Mouse (Mus musculus) bone marrow macrophage, adult 2 months (primary cell): ENCODE measurements at regions not wholly inside any gene's neighbourhood (a gene's known extent, or its start where the extent isn't known, plus 50 kb on each side); places are given as distances from the start of the nearest gene placed in this dataset.

Experiments
- CTCF ChIP-seq: IDR thresholded peaks from 2 replicates; pipeline ENCODE4 v1.5.1; 2012; ENCODE audit warnings: low read depth, mild to moderate bottlenecking, low read length, moderate library complexity
- POLR2A ChIP-seq: IDR thresholded peaks from 2 replicates; pipeline ENCODE4 v1.6.1; 2012; ENCODE audit warnings: mild to moderate bottlenecking, low read depth, low read length, borderline replicate concordance

DNA sequence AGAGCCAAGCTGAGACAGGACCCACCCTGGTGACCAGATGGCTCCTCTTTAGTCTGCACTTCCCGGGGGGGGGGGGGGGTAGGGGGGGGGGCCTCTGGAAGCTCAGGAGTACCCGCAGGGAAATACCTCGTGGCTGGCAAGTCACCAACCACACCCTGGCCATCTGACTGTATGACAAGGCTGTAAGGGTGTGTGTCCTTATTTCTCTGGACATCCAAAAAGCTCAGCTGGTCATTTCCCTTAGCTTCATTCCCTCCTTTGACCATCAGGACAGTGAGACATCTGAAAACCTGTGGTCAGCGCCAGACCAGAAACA lies 329.9 kb upstream of the Jarid2 start:
- TF ChIP-seq CTCF = no peak
- no peak for TF ChIP-seq POLR2A
